Mouse (Mus musculus) heart, embryonic 10.5 days (tissue): ENCODE results near the gene Inpp5a. TPM values are rescaled to one million over a fixed set of nuclear protein-coding genes. Genes with fewer than 3 reads are reported as not detected.

Experiments
- DNase-seq: peaks from one replicate; pipeline ENCODE4 v3.0.0-alpha.2; 2017; ENCODE audit warnings: low spot score
- H3K27ac ChIP-seq: fragments of 300-500 bp; sonication (generic); 2 replicates; pipeline ENCODE4 v1.5.1; 2016; ENCODE audit warnings: mild to moderate bottlenecking
- H3K27me3 ChIP-seq: fragments of 300-500 bp; sonication (generic); 2 replicates; pipeline ENCODE4 v1.6.1; 2016; ENCODE audit warnings: mild to moderate bottlenecking; ENCODE audit not compliant: poor library complexity, insufficient read depth, severe bottlenecking
- H3K36me3 ChIP-seq: fragments of 300-500 bp; sonication (generic); 2 replicates; pipeline ENCODE4 v1.6.1; 2016; ENCODE audit warnings: mild to moderate bottlenecking, moderate library complexity
- H3K4me1 ChIP-seq: fragments of 300-500 bp; sonication (generic); 2 replicates; pipeline ENCODE4 v1.6.1; 2016; ENCODE audit warnings: mild to moderate bottlenecking
- H3K4me3 ChIP-seq: fragments of 300-500 bp; sonication (generic); 2 replicates; pipeline ENCODE4 v1.5.1; 2016; ENCODE audit warnings: mild to moderate bottlenecking, moderate library complexity
- H3K9me3 ChIP-seq: fragments of 300-500 bp; sonication (generic); 2 replicates; pipeline ENCODE4 v1.6.1; 2016; ENCODE audit warnings: mild to moderate bottlenecking, moderate library complexity
- WGBS: fragments of 180-500 bp; shearing (Covaris S2); methylation state at CpG from one replicate; pipeline ENCODE4 v1.1.7; 2016; 5-methylcytosine and 5-hydroxymethylcytosine counted together
- polyA plus RNA-seq: library from polyadenylated mRNA; unstranded; fragments of >200 nt; fragmentation: Nextera tagmentation; extraction: Ambion mirVana; gene quantifications from 2 replicates; pipeline ENCODE4 v1.2.1, GENCODE M21; 2016

The Inpp5a gene
- polyA plus RNA-seq, 1 experiment from 2014 or later: 46.9 TPM

DNA sequence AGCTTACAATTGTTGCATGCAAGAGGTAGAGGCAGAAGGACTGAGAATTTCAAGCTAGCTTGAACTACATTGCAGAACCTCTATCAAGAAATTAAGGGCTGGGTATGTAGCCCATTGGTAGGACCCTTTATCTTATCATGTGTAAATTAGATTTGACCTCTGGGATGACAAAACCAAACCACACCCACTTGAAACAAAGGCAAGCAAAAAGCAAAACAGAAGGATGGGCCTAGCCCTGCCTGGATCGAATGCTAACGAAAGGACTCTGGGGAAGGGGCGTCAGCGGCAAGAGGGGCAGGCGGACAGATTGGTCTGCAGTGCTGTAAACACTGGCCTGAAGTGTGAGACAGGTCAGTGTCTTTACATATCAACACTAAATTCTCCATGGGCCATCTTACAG is 202.4 kb downstream of the Inpp5a start:
- WGBS: 61% methylated on average over 5 of the region's 5 CpGs
- no peak for DNase-seq
- no peaks in the 10 kb centered on the region for H3K9me3 ChIP-seq
- peaks cover 65% of the 10 kb centered on the region for H3K27me3 ChIP-seq
- H3K4me3 ChIP-seq: no peak overlapping the region
- H3K4me1 ChIP-seq: no peaks in the 10 kb centered on the region
- H3K27ac ChIP-seq: no peak overlapping the region
- H3K36me3 ChIP-seq: no peaks in the 10 kb centered on the region

DNA sequence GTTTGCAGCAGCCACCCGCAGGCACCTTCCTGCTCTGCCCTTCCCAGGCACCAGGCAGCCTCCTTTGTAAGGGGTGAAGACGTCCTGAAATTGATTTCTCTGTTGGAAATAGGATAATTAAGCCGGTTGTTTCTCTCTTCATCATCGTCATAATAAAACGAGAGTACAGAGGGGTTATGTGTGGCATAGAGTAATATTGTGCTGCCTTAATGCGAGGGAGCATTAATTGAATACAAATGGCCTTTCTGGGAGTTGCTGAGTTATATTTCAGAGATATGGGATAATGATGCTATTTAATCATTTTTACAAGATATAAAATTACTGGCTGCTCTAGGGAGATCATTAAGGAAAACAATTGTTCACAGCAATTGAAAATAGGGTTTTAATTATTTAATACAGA is 206.4 kb downstream of the Inpp5a start:
- 61% methylated on average over 6 of the region's 6 CpGs for WGBS
- DNase-seq: no peak
- no peaks in the 10 kb centered on the region for H3K4me1 ChIP-seq
- H3K36me3 ChIP-seq: no peaks in the 10 kb centered on the region
- H3K27me3 ChIP-seq: peaks cover 36% of the 10 kb centered on the region; the same call in 1 of the 2 replicates
- H3K9me3 ChIP-seq: no peaks in the 10 kb centered on the region
- no peak overlapping the region for H3K4me3 ChIP-seq
- no peak overlapping the region for H3K27ac ChIP-seq

DNA sequence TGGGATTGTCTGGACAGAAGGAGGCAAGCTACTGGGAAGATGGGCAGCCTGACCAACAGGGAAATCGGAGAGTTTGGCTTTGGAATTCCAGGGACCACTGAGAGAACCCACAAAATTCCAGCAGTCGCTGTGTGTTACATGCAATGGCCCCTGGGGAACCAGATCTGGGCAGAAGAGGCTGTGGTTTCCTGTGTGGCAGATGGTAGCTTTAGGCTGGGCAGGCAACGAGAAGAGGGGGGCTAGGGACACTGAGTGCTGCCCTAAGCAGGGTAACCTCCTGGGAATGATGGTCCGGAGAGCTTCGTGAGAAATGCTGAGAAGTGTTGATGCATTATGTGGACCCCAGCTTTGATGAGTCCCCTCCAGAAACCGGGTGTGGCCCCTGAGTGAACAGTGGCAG is 207.0 kb downstream of the Inpp5a start:
- H3K4me3 ChIP-seq: no peak overlapping the region

DNA sequence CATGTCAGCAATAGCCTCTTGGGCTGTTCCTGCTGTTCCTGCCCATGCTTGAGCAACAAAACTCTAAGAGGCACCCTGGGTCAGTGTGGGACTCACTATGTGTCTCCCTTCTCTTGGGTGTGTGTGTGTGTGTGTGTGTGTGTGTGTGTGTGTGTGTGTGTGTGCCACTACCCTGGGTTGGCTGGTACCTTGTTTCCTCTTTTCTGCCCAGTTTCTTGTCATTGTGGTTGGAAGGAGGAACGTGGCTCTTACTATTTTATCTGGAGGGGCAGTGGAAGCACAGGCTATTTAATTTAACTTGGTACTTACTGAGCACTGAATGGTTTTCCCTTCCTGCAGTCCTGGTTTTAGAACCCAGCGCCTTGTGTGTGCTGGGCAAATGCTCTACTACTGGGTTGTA is 221.4 kb downstream of the Inpp5a start:
- Histone ChIP-seq H3K27me3 (peaks cover 40% of the 10 kb centered on the region), H3K27ac (no peak overlapping the region), H3K36me3 (no peaks in the 10 kb centered on the region), H3K4me1 (no peaks in the 10 kb centered on the region), H3K4me3 (no peak overlapping the region), H3K9me3 (no peaks in the 10 kb centered on the region)
- 64% methylated on average over 2 of the region's 2 CpGs for WGBS
- DNase-seq: no peak

More for the DNA sequence above, 207.0 kb downstream of the Inpp5a start:
- Histone ChIP-seq H3K4me1 (no peaks in the 10 kb centered on the region), H3K27ac (no peak overlapping the region), H3K36me3 (no peaks in the 10 kb centered on the region), H3K9me3 (no peaks in the 10 kb centered on the region), H3K27me3 (peaks cover 36% of the 10 kb centered on the region; the same call in 1 of the 2 replicates)
- no peak for DNase-seq
- WGBS: 59% methylated on average over 6 of the region's 6 CpGs

DNA sequence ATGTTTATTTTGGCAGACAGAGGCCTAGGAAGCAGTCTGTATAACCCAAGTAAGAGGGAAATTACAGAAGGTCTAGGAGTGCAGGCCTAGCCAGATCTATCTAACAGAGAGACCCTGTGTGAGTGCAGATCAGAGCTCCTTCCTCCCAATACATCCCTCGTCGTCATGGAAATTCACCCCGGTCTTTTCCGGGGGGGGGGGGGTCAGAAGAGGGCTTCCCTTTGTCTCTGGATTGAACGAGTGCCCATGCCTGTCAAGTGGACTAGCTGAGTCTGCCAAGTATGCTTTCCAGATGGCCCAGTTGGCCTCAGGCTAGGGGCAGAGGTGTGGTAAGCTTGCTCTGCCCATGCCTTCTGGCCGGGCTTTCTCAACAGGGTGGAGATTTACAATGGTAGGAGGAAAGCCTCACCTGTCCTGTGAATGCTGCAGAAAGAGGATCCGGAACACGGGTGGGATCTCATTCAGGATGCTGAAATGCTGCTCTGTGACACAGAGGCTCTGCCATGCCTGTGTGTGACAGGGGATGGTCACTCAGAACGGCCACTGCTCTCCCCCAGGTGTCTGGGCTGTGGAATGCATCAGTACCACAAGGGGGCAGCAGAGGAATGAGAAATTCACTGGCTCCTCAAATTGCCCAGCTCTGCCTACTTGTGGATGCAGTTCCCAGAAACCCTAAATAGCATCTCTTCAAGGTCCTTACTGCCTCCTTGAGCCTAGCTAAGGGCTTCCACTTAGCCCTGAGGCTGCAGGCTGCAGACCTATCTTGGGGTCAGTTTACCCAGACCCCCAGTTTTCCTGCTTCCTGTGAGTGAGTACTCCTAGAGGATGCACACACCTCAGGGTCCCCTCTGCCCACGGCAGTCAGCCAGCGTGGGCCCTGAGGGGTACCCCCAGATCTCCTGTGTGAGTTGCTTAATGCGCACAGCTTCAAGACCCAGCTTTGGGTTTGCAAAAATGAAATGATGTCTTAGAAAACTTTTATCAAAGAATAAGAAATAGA is 227.2 kb downstream of the Inpp5a start:
- no peaks in the 10 kb centered on the region for H3K36me3 ChIP-seq
- H3K27ac ChIP-seq: no peak overlapping the region
- H3K9me3 ChIP-seq: no peaks in the 10 kb centered on the region
- no peak for DNase-seq
- H3K4me1 ChIP-seq: no peaks in the 10 kb centered on the region
- H3K4me3 ChIP-seq: no peak overlapping the region
- 62% methylated on average over 12 of the region's 12 CpGs for WGBS
- H3K27me3 ChIP-seq: peaks cover 62% of the 10 kb centered on the region

DNA sequence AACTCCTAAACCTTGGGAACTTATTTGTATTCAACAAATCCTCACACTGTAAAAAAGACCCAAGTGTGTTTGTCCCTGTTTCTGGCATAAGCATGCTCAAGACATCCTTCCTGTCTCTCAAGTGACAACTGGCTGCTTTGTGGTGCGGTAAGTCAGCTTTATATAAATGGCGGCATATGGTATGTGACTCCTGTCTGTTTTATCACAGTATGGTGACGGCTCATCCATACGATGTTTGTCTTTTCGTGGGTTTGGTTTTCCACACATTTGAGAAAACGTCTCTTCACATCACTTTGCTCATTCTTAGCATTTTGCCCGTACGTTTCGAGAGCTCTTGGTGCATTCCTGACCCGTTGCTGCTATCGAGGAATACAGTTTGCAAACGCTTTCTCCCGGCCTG is 233.7 kb downstream of the Inpp5a start:
- no peaks in the 10 kb centered on the region for H3K4me1 ChIP-seq
- H3K27me3 ChIP-seq: peaks cover 32% of the 10 kb centered on the region; the same call in 1 of the 2 replicates
- WGBS: 79% methylated on average over 13 of the region's 13 CpGs
- H3K9me3 ChIP-seq: no peaks in the 10 kb centered on the region
- no peak overlapping the region for H3K4me3 ChIP-seq
- no peaks in the 10 kb centered on the region for H3K36me3 ChIP-seq
- DNase-seq: no peak
- no peak overlapping the region for H3K27ac ChIP-seq

DNA sequence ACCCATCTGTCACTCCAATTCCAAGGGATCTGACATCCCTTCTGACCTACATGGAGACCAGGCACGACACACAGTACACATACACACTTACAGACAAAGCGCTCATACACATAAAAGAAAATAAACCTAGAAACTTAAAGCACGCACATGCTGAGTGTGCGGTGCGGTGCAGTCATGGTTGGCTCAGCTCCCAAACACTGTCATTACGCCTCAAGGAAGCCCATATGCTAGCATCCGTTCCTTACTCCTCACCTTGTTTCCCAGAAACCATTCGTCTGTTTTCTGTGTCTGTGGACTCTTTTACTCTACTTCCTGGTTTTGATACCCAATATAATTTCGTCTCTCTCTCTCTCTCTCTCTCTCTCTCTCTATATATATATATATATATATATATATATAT is 236.2 kb downstream of the Inpp5a start:
- Histone ChIP-seq H3K4me1 (no peaks in the 10 kb centered on the region), H3K9me3 (no peaks in the 10 kb centered on the region), H3K36me3 (no peaks in the 10 kb centered on the region), H3K27me3 (peaks cover 13% of the 10 kb centered on the region; the same call in 1 of the 2 replicates), H3K27ac (no peak overlapping the region), H3K4me3 (no peak overlapping the region)
- no peak for DNase-seq
- 87% methylated on average over 9 of the region's 9 CpGs for WGBS

Other genes starting within 250 kb of the Inpp5a start
- gene Lrrc27, start 176.1 kb upstream of the Inpp5a start, polyA plus RNA-seq: 4.5 TPM in 2 replicates
- not detected in 2 replicates for gene Stk32c, start 175.8 kb upstream of the Inpp5a start, polyA plus RNA-seq
- 10.5 and 11.1 TPM in 2 replicates for gene Pwwp2b, start 140.6 kb upstream of the Inpp5a start, polyA plus RNA-seq
- 1.2 TPM in 1 of 2 replicates, not detected in the other for gene Nkx6-2, start 193.7 kb downstream of the Inpp5a start, polyA plus RNA-seq